Mouse (Mus musculus) intestine, postnatal 0 days (tissue): ENCODE data around the gene Yars. TPM values are rescaled to one million over a fixed set of nuclear protein-coding genes. Genes with fewer than 3 reads are reported as not detected.

Source experiments
- ATAC-seq: fragments of 200-750 bp; cut with Nextera tagmentation; 2 replicates; pipeline ENCODE4 v1.8.0; 2017; ENCODE audit warnings: mild to moderate bottlenecking, moderate TSS enrichment, moderate library complexity
- H3K27ac ChIP-seq: fragments of 300-500 bp; sonication (generic); 2 replicates; pipeline ENCODE4 v1.5.1; 2014; ENCODE audit warnings: mild to moderate bottlenecking, low read depth, low read length, moderate library complexity
- H3K27me3 ChIP-seq: fragments of 300-500 bp; sonication (generic); replicated peaks from 2 replicates; pipeline ENCODE4 v1.6.1; 2014; ENCODE audit warnings: low read length, mixed read lengths; ENCODE audit not compliant: control insufficient read depth, insufficient read depth
- H3K36me3 ChIP-seq: fragments of 300-500 bp; sonication (generic); 2 replicates; pipeline ENCODE4 v1.6.1; 2014; ENCODE audit warnings: mild to moderate bottlenecking, moderate library complexity; ENCODE audit not compliant: control insufficient read depth, insufficient read depth
- H3K4me1 ChIP-seq: fragments of 300-500 bp; sonication (generic); replicated peaks from 2 replicates; pipeline ENCODE4 v1.6.1; 2014; ENCODE audit warnings: antibody characterized with exemption, low read length, mixed read lengths; ENCODE audit not compliant: control insufficient read depth, insufficient read depth
- H3K4me2 ChIP-seq: fragments of 300-500 bp; sonication (generic); replicated peaks from 2 replicates; pipeline ENCODE4 v1.6.1; 2014; ENCODE audit warnings: low read depth, mild to moderate bottlenecking, moderate library complexity
- H3K4me3 ChIP-seq: fragments of 300-500 bp; sonication (generic); 2 replicates; pipeline ENCODE4 v1.5.1; 2014; ENCODE audit warnings: low read depth, low read length
- H3K9ac ChIP-seq: fragments of 300-500 bp; sonication (generic); 2 replicates; pipeline ENCODE4 v1.6.1; 2014; ENCODE audit warnings: mild to moderate bottlenecking, low read depth, low read length
- H3K9me3 ChIP-seq: fragments of 300-500 bp; sonication (generic); 2 replicates; pipeline ENCODE4 v1.6.1; 2016; ENCODE audit warnings: mixed run types; ENCODE audit not compliant: control insufficient read depth
- CTCF ChIP-seq: sonication (generic); IDR thresholded peaks from 2 replicates; pipeline ENCODE4 v1.5.1; 2016; ENCODE audit warnings: low read depth, mild to moderate bottlenecking, control low read depth, antibody characterized with exemption, moderate library complexity
- WGBS: fragments of 180-500 bp; shearing (Covaris S2); extraction: QIAGEN DNeasy Blood & Tissue Kit; methylation state at CpG from one replicate; pipeline ENCODE4 v1.1.7; 2014; 5-methylcytosine and 5-hydroxymethylcytosine counted together
- polyA plus RNA-seq: library from polyadenylated mRNA; unstranded; fragments of >200 nt; fragmentation: Nextera tagmentation; extraction: Ambion mirVana; gene quantifications from 2 replicates; pipeline ENCODE4 v1.2.1, GENCODE M21; 2015

Gene Yars
- polyA plus RNA-seq, 1 experiment from 2014 or later = 35.6 TPM

DNA sequence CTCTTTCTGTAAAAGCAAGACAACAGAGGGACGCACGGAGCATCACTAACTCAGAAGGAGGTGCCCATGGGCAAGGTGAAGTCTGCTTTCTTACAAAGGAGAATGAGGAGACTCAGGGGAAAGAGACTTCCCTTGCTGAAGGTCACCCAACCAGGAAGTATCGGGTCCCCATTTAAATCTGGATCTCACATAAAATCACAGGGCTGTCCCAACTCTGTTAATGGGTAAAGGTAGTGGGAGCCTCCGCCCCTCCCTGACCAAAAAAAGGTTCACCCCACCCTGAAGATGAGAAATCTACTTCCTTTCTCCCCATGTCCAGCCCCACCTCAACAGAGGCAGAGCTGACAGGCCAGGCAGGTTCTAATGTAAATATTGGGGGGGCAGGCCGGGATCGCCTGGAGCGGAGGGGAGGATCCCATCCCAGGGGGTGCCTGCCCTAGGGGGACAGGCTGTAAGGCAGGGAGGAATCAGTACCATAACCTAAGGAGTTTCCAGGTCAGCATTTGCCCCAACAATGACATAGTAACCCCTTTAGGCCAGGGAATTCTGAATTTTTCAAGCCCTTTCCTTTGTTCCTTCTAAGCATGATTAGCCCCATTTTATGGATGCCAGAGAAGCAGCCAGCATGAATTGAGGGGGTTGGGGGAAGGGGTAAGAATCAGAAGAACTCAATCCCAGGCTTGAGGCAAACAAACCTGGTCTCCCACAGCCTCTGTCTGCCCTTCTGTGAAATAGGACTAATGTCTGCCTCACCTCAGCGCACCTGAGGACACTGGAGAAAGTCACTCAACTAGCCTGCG, 43.2 kb downstream of the Yars start:
- Histone ChIP-seq H3K4me3 (no peak overlapping the region), H3K9ac (no peak overlapping the region), H3K4me2 (0 out of 2 replicates have a peak overlapping the region, but pooled peaks have one; percentile 18), H3K9me3 (no peaks in the 10 kb centered on the region), H3K36me3 (no peaks in the 10 kb centered on the region; the same call in 1 of the 2 replicates), H3K27ac (peak overlapping the region; percentile 76), H3K27me3 (no peaks in the 10 kb centered on the region), H3K4me1 (peaks cover 3% of the 10 kb centered on the region)
- no peak for TF ChIP-seq CTCF
- WGBS = 47% methylated on average over 9 of the region's 9 CpGs
- ATAC-seq = no peak

DNA sequence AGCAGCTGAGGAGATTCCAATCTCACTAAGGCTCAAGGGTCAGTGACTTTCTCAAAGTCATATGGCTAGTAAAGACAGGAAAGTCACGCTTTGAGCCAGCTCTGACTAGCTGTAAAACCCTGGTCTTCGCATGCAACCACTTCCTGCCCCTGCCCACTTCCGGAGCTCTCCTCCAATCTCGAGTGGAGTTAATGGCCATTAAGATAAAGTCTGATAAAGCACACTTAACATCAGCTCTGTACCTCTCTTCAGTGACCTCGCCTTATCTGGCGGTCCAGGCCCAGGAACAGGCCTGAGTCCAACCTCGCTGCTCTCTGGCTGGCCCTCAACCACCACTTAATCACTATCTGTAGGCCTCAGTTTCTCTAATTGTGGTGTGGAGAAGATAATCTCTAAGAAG, 44.9 kb downstream of the Yars start:
- Histone ChIP-seq H3K27me3 (no peaks in the 10 kb centered on the region), H3K4me1 (peaks cover 9% of the 10 kb centered on the region), H3K27ac (peak overlapping the region; percentile 64; the same call in 1 of the 2 replicates), H3K36me3 (no peaks in the 10 kb centered on the region; the same call in 1 of the 2 replicates), H3K4me3 (no peak overlapping the region), H3K9me3 (no peaks in the 10 kb centered on the region), H3K9ac (no peak overlapping the region), H3K4me2 (no peak overlapping the region; the same call in 1 of the 2 replicates)
- 22% methylated on average over 7 of the region's 7 CpGs for WGBS
- no peak for TF ChIP-seq CTCF
- peak; percentile 50 for ATAC-seq

DNA sequence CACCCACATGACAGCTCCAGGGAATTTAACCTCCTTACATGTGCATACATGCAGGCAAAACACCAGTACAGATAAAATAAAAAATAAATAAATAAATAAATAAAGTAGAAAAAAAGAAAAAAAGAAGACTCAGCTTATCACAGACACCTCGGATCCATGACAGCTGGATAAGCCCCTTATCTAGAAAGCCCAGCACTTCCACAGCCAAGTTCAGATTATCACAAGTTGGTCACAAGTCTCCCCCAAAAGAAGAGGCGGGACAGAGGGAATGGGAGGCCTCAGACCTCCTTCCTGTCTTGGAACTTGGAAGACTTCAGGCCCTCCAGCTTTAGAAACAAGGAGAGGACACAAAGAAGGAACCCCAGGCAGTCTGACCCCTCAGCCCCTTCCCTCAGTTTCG, 45.6 kb downstream of the Yars start:
- H3K4me1 ChIP-seq = peaks cover 9% of the 10 kb centered on the region
- no peak for ATAC-seq
- no peaks in the 10 kb centered on the region; the same call in 1 of the 2 replicates for H3K36me3 ChIP-seq
- H3K4me3 ChIP-seq = no peak overlapping the region
- no peak overlapping the region for H3K9ac ChIP-seq
- no peak for TF ChIP-seq CTCF
- H3K9me3 ChIP-seq = no peaks in the 10 kb centered on the region
- 52% methylated on average over 3 of the region's 3 CpGs for WGBS
- no peaks in the 10 kb centered on the region for H3K27me3 ChIP-seq
- H3K27ac ChIP-seq = peak overlapping the region; percentile 64; the same call in 1 of the 2 replicates
- no peak overlapping the region; the same call in 1 of the 2 replicates for H3K4me2 ChIP-seq

GRCm38 (mm10) chr4:129236236-129236813, 46.8 kb downstream of the Yars start:
- Histone ChIP-seq H3K9me3 (no peaks in the 10 kb centered on the region), H3K4me3 (no peak overlapping the region), H3K27ac (peak overlapping the region; percentile 64), H3K9ac (no peak overlapping the region), H3K4me2 (peak overlapping the region; percentile 90), H3K36me3 (no peaks in the 10 kb centered on the region; the same call in 1 of the 2 replicates), H3K4me1 (peaks cover 9% of the 10 kb centered on the region), H3K27me3 (no peaks in the 10 kb centered on the region)
- TF ChIP-seq CTCF = no peak
- ATAC-seq = no peak
- 44% methylated on average over 8 of the region's 8 CpGs for WGBS

GRCm38 (mm10) chr4:129237843-129238441, 48.4 kb downstream of the Yars start:
- Histone ChIP-seq H3K9ac (no peak overlapping the region), H3K27ac (peak overlapping the region; percentile 35), H3K4me2 (peak overlapping the region; percentile 90), H3K36me3 (no peaks in the 10 kb centered on the region), H3K27me3 (no peaks in the 10 kb centered on the region), H3K9me3 (no peaks in the 10 kb centered on the region), H3K4me1 (peaks cover 9% of the 10 kb centered on the region), H3K4me3 (peak overlapping the region; percentile 54; the same call in 1 of the 2 replicates)
- no peak for TF ChIP-seq CTCF
- ATAC-seq = no peak
- 11% methylated on average over 21 of the region's 21 CpGs for WGBS

DNA sequence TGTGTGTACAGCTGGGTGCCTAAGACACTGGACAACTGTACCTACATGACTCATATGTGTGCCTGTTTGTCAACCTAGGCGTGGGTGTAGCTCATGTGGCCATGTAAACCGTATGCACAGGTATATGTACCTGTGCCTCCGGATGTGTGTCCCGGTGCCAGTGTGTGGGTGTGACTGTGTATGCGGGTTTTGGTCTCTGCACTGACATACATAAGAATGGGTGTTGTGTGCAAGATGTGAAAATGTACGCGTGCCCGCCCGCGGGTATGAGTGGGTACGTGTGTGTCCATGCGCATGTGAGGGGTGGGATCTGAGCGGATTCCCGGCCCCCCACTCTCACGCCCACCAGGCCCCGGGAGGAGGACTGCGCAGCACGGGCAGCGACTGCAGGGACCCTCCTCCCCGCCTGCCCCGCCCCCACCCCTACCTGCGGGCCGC, 49.0 kb downstream of the Yars start:
- Histone ChIP-seq H3K9me3 (no peaks in the 10 kb centered on the region), H3K36me3 (no peaks in the 10 kb centered on the region), H3K4me2 (peak overlapping the region; percentile 90), H3K27me3 (no peaks in the 10 kb centered on the region), H3K4me1 (peaks cover 9% of the 10 kb centered on the region), H3K4me3 (peak overlapping the region; percentile 54), H3K27ac (peak overlapping the region; percentile 35; the same call in 1 of the 2 replicates), H3K9ac (peak overlapping the region; percentile 19)
- 0% methylated on average over 18 of the region's 23 CpGs for WGBS
- no peak for TF ChIP-seq CTCF
- peak; percentile 54 for ATAC-seq
